Comparison of ENCODE assay signal across 1 mouse cellular context in genomic region chr14:60340001-60340400, GRCm38 (mm10). TPM values are rescaled to one million over a fixed set of nuclear protein-coding genes. Genes with fewer than 3 reads are reported as not detected.
"Had no signal": no experiment of that assay in that cellular context is flagged by ENCODE, and none has a peak within 500 bp of the region (broad histone marks: within the 10 kb centered on the region; RNA-seq: fewer than 3 reads in every experiment).

No protein-coding gene starts in this region.

RNA-seq across cellular contexts. Expression of gene Amer2, which starts 33.1 kb away (rescaled TPM):
- polyA plus RNA-seq: inflammation-experienced regulatory T-cells, adult 6 months had no signal
